Mouse (Mus musculus): ENCODE measurements around the gene Slc9a8.

GRCm38 (mm10) chr2:167490813-167491525, 69.5 kb downstream of the Slc9a8 start:
- TF ChIP-seq CTCF (IDR thresholded peaks at IDR 0.05; ENCODE audit: low read depth): no peak
- TF ChIP-seq EP300 (IDR thresholded peaks at IDR 0.05; ENCODE audit: low read depth): no peak

All from liver, postnatal 0 days (tissue).